Mouse (Mus musculus) neural tube, embryonic 11.5 days (tissue): ENCODE data around the gene Olfr1288. TPM values are rescaled to one million over a fixed set of nuclear protein-coding genes. Genes with fewer than 3 reads are reported as not detected.

ENCODE experiments used
- ATAC-seq: fragments of 200-750 bp; cut with Nextera tagmentation; 2 replicates; pipeline ENCODE4 v1.8.0; 2017; ENCODE audit warnings: moderate number of reproducible peaks, mild to moderate bottlenecking, moderate TSS enrichment, moderate library complexity; ENCODE audit not compliant: insufficient read depth, low FRiP score, low TSS enrichment
- DNase-seq: peaks from one replicate; pipeline ENCODE4 v3.0.0-alpha.2; 2015; ENCODE audit warnings: low spot score
- H3K27ac ChIP-seq: fragments of 300-500 bp; sonication (generic); 2 replicates; pipeline ENCODE4 v1.5.1; 2014; ENCODE audit warnings: low read depth, mild to moderate bottlenecking, low read length
- H3K27me3 ChIP-seq: fragments of 300-500 bp; sonication (generic); 2 replicates; pipeline ENCODE4 v1.6.1; 2014; ENCODE audit warnings: mild to moderate bottlenecking, low read length, mixed read lengths; ENCODE audit not compliant: control insufficient read depth, insufficient read depth
- H3K36me3 ChIP-seq: fragments of 300-500 bp; sonication (generic); 2 replicates; pipeline ENCODE4 v1.6.1; 2014; ENCODE audit warnings: mild to moderate bottlenecking, low read length, moderate library complexity, mixed read lengths; ENCODE audit not compliant: control insufficient read depth, insufficient read depth
- H3K4me1 ChIP-seq: fragments of 300-500 bp; sonication (generic); 2 replicates; pipeline ENCODE4 v1.6.1; 2014; ENCODE audit warnings: low read length, mixed read lengths; ENCODE audit not compliant: control insufficient read depth, insufficient read depth
- H3K4me2 ChIP-seq: fragments of 300-500 bp; sonication (generic); 2 replicates; pipeline ENCODE4 v1.6.1; 2014; ENCODE audit warnings: low read depth, mild to moderate bottlenecking, moderate library complexity
- H3K4me3 ChIP-seq: fragments of 300-500 bp; sonication (generic); 2 replicates; pipeline ENCODE4 v1.5.1; 2014; ENCODE audit warnings: low read depth, low read length
- H3K9ac ChIP-seq: fragments of 300-500 bp; sonication (generic); 2 replicates; pipeline ENCODE4 v1.6.1; 2014; ENCODE audit warnings: mild to moderate bottlenecking, low read length
- H3K9me3 ChIP-seq: fragments of 300-500 bp; sonication (generic); 2 replicates; pipeline ENCODE4 v1.6.1; 2016; ENCODE audit warnings: low read length; ENCODE audit not compliant: control insufficient read depth
- WGBS: fragments of 180-500 bp; shearing (Covaris S2); extraction: QIAGEN DNeasy Blood & Tissue Kit; methylation state at CpG from one replicate; pipeline ENCODE4 v1.1.7; 2014; 5-methylcytosine and 5-hydroxymethylcytosine counted together
- polyA plus RNA-seq: library from polyadenylated mRNA; unstranded; fragments of >200 nt; fragmentation: Nextera tagmentation; extraction: Ambion mirVana; gene quantifications from 2 replicates; pipeline ENCODE4 v1.2.1, GENCODE M21; 2014

Olfr1288 gene
- polyA plus RNA-seq: not detected in 2 replicates

DNA sequence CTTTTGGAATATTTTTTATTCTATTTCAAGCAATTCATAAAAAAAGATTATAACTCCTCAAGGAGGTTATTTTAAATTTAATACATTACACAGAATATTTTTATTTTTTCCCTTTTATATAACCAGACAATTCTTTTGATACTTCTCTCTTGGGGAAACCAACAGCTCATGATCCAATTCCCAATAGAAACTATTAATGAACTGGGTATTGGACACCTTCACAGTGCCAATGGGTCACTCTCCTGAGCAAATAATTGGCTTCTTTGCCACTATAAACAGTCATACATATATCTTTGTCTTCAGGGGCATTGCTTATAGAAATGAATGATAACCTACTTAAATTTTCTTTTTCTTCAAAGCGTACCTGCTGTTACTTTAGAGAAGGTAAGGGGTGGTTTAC is at the start of gene Olfr1288:
TSS of gene Olfr1288 (plus strand) at position 301 of the 400 bp plus-strand sequence.
- no peak within 1 kb of the TSS for H3K4me2 ChIP-seq
- no peak within 1 kb of the TSS for H3K4me3 ChIP-seq
- H3K4me1 ChIP-seq: no peaks in the 10 kb centered on the region
- H3K27me3 ChIP-seq: no peaks in the 10 kb centered on the region
- no peak for DNase-seq
- no peak within 1 kb of the TSS for H3K27ac ChIP-seq
- no peaks in the 10 kb centered on the region for H3K9me3 ChIP-seq
- no peaks in the 10 kb centered on the region for H3K36me3 ChIP-seq
- ATAC-seq: no peak
- WGBS: 98% methylated on average over 1 of the region's 1 CpGs
- H3K9ac ChIP-seq: no peak within 1 kb of the TSS

DNA sequence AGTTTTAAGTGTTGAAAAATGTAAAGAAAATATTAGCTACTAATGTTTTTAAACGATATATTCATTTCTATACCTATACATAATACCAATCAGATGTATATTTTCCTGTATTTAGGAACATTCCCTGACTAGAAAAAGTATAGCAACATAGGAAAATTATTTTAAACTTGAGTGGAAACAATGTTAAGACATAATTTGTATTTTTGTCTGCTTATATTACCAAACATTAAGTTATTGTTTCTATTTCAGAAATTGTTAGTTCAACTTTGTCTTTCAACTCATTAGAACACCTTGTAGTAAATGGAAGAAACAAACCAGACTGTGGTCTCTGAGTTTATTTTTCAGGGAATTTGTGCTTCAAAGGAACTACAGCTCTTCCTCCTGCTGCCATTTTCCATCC is 25.1 kb upstream of the Olfr1288 start, which contains the start of gene Olfr1287:
TSS of gene Olfr1287 (plus strand) at position 301 of the 400 bp plus-strand sequence.
- Histone ChIP-seq H3K9me3 (no peaks in the 10 kb centered on the region), H3K9ac (no peak within 1 kb of the TSS), H3K27me3 (no peaks in the 10 kb centered on the region), H3K27ac (no peak within 1 kb of the TSS), H3K4me2 (no peak within 1 kb of the TSS), H3K36me3 (no peaks in the 10 kb centered on the region), H3K4me3 (no peak within 1 kb of the TSS), H3K4me1 (no peaks in the 10 kb centered on the region)
- DNase-seq: no peak
- 72% methylated on average over 1 of the region's 1 CpGs for WGBS
- ATAC-seq: no peak

DNA sequence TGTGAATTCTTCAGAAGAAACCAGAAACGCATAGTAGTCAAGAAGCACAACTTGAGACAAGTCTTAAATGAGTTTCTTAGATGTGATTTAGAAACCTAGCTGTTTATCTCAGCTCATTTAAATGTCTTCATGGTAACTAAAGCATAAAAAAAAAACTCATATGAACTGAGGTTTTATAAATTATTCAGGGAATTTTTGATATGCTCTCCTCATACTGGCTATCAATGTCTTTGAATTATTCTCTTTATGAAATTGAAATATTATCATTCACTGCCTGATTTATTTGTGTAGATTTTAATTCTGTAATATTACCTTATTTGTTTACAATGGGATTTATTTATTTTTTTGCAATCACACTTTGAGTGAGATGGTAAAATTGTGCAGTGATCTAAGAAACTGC is 6.6 kb downstream of the Olfr1288 start, which contains the start of gene Olfr1289:
TSS of gene Olfr1289 (plus strand) at position 301 of the 400 bp plus-strand sequence.
- WGBS: 86% methylated on average over 1 of the region's 1 CpGs
- Histone ChIP-seq H3K27ac (no peak within 1 kb of the TSS), H3K4me2 (no peak within 1 kb of the TSS), H3K9ac (no peak within 1 kb of the TSS), H3K9me3 (no peaks in the 10 kb centered on the region), H3K27me3 (no peaks in the 10 kb centered on the region), H3K36me3 (no peaks in the 10 kb centered on the region), H3K4me3 (no peak within 1 kb of the TSS), H3K4me1 (no peaks in the 10 kb centered on the region)
- ATAC-seq (no peak), DNase-seq (no peak)

DNA sequence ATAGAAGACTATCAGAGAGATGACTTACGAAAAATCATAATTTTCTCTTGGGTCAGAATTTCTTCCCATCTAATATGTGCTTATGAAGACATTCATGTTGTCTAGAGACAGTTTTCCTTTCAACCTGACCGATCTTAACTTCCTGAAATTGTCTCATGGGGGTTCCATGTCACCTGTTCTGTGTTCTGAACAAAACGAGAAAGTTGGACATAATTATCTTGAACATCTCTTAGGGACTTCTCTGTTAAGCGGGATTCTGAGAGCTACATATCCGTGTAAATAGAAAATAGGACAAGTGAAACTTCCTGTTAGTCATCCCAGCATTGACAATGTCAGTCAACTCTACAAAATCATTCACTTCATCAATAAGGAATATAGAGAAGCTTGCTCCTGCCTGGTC is 19.8 kb downstream of the Olfr1288 start, which contains the start of gene Olfr1290:
TSS of gene Olfr1290 (minus strand) at position 101 of the 400 bp plus-strand sequence.
- H3K4me2 ChIP-seq: no peak within 1 kb of the TSS
- H3K4me3 ChIP-seq: no peak within 1 kb of the TSS
- no peak for DNase-seq
- no peak within 1 kb of the TSS for H3K9ac ChIP-seq
- no peak for ATAC-seq
- no peaks in the 10 kb centered on the region for H3K9me3 ChIP-seq
- no peaks in the 10 kb centered on the region for H3K36me3 ChIP-seq
- H3K27me3 ChIP-seq: no peaks in the 10 kb centered on the region
- H3K4me1 ChIP-seq: no peaks in the 10 kb centered on the region
- no peak within 1 kb of the TSS for H3K27ac ChIP-seq
- WGBS: 83% methylated on average over 5 of the region's 5 CpGs

DNA sequence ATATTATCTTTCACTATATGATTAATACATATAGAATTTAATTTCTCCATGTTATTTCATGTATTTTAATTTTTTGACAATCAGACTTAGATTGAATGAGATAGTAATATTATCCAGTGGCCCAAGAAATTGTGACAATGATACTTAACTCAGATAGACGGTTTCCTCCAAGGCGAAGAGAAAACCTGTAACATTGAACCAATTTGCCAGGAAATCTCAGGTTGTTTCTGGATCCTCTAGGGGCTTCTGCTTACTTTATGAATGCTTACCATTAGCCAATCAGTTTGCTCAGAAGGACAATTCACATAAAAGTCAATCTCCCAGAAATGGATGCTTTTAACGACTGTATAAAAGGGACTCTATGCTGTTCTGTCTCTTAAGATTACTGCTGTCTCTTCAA is 23.0 kb downstream of the Olfr1288 start, which contains the start of gene Olfr1291-ps1:
TSS of gene Olfr1291-ps1 (plus strand) at position 301 of the 400 bp plus-strand sequence.
- H3K4me1 ChIP-seq: no peaks in the 10 kb centered on the region
- H3K27ac ChIP-seq: no peak within 1 kb of the TSS
- H3K9me3 ChIP-seq: no peaks in the 10 kb centered on the region
- 91% methylated on average over 3 of the region's 3 CpGs for WGBS
- no peak within 1 kb of the TSS for H3K4me3 ChIP-seq
- ATAC-seq: no peak
- no peak within 1 kb of the TSS for H3K9ac ChIP-seq
- H3K4me2 ChIP-seq: no peak within 1 kb of the TSS
- H3K36me3 ChIP-seq: no peaks in the 10 kb centered on the region
- H3K27me3 ChIP-seq: no peaks in the 10 kb centered on the region
- DNase-seq: no peak

DNA sequence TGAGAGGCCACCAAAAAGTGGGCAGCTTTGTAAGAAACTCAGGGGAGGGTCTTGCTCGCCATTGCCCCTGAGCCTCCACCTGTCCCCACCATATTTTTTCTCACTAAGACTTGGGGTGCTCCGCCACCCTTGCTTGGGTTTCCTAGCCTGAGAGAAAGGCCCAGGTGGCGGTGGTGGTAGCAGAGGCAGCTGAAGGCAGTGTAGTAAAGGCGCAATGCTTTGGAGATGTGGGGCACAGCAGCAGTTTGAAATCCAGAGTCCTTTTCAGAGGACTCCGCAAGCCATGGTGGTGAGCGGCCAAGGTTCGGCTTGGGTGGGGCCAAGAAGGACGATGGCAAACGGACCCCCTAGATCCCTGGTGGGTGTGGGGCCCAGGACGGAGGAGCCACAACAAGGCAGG is 43.5 kb downstream of the Olfr1288 start:
- Histone ChIP-seq H3K9me3 (no peaks in the 10 kb centered on the region), H3K27ac (no peak overlapping the region), H3K27me3 (no peaks in the 10 kb centered on the region), H3K4me3 (no peak overlapping the region), H3K4me2 (no peak overlapping the region), H3K4me1 (no peaks in the 10 kb centered on the region), H3K9ac (no peak overlapping the region), H3K36me3 (no peaks in the 10 kb centered on the region)
- DNase-seq: no peak
- 89% methylated on average over 10 of the region's 10 CpGs for WGBS
- ATAC-seq: no peak

DNA sequence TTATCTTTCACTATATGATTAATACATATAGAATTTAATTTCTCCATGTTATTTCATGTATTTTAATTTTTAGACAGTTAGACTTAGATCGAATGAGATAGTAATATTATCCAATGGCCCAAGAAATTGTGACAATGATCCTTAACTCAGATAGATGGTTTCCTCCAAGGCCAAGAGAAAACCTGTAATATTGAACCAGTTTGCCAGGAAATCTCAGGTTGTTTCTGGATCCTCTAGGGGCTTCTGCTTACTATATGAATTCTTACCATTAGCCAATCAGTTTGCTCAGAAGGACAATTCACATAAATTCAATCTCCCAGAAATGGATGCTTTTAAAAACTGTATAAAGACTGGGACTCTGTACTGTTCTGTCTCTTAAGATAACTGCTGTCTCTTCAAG is 51.0 kb downstream of the Olfr1288 start, which contains the start of gene Olfr1293-ps:
TSS of gene Olfr1293-ps (plus strand) at position 301 of the 400 bp plus-strand sequence.
- H3K9me3 ChIP-seq: no peaks in the 10 kb centered on the region
- ATAC-seq (no peak), DNase-seq (no peak)
- H3K4me1 ChIP-seq: no peaks in the 10 kb centered on the region
- H3K4me3 ChIP-seq: no peak within 1 kb of the TSS
- H3K27me3 ChIP-seq: no peaks in the 10 kb centered on the region
- H3K4me2 ChIP-seq: no peak within 1 kb of the TSS
- no peak within 1 kb of the TSS for H3K27ac ChIP-seq
- 82% methylated on average over 1 of the region's 1 CpGs for WGBS
- H3K9ac ChIP-seq: no peak within 1 kb of the TSS
- H3K36me3 ChIP-seq: no peaks in the 10 kb centered on the region

Other genes starting within 250 kb of the Olfr1288 start
- gene 4930430A15Rik, start 244.5 kb upstream of the Olfr1288 start, polyA plus RNA-seq: not detected in 2 replicates
- gene Olfr1275, start 238.8 kb upstream of the Olfr1288 start, polyA plus RNA-seq: not detected in 2 replicates
- gene Olfr1276, start 219.6 kb upstream of the Olfr1288 start, polyA plus RNA-seq: not detected in 2 replicates
- not detected in 2 replicates for gene Olfr1277, start 200.0 kb upstream of the Olfr1288 start, polyA plus RNA-seq
- not detected in 2 replicates for gene Olfr1278, start 184.0 kb upstream of the Olfr1288 start, polyA plus RNA-seq
- gene Olfr1279, start 173.5 kb upstream of the Olfr1288 start, polyA plus RNA-seq: not detected in 2 replicates
- gene Olfr1280, start 160.1 kb upstream of the Olfr1288 start, polyA plus RNA-seq: not detected in 2 replicates
- gene Olfr1281, start 147.6 kb upstream of the Olfr1288 start, polyA plus RNA-seq: not detected in 2 replicates
- not detected in 2 replicates for gene Olfr1282, start 138.0 kb upstream of the Olfr1288 start, polyA plus RNA-seq
- gene Olfr1283, start 107.3 kb upstream of the Olfr1288 start, polyA plus RNA-seq: not detected in 2 replicates
- gene Olfr1284, start 98.6 kb upstream of the Olfr1288 start, polyA plus RNA-seq: not detected in 2 replicates
- gene Olfr1286, start 51.0 kb upstream of the Olfr1288 start, polyA plus RNA-seq: not detected in 2 replicates
- not detected in 2 replicates for gene Olfr1287, start 25.0 kb upstream of the Olfr1288 start, polyA plus RNA-seq
- gene Olfr1289, start 6.7 kb downstream of the Olfr1288 start, polyA plus RNA-seq: not detected in 2 replicates
- not detected in 2 replicates for gene Olfr1290, start 19.7 kb downstream of the Olfr1288 start, polyA plus RNA-seq
- not detected in 2 replicates for gene Olfr1291-ps1, start 23.1 kb downstream of the Olfr1288 start, polyA plus RNA-seq
- not detected in 2 replicates for gene Olfr1293-ps, start 51.1 kb downstream of the Olfr1288 start, polyA plus RNA-seq
- gene Olfr1294, start 66.2 kb downstream of the Olfr1288 start, polyA plus RNA-seq: not detected in 2 replicates
- not detected in 2 replicates for gene Olfr1295, start 95.6 kb downstream of the Olfr1288 start, polyA plus RNA-seq
- not detected in 2 replicates for gene Olfr1297, start 152.4 kb downstream of the Olfr1288 start, polyA plus RNA-seq
- gene Olfr1298, start 175.1 kb downstream of the Olfr1288 start, polyA plus RNA-seq: not detected in 2 replicates
- not detected in 2 replicates for gene Olfr1299, start 187.3 kb downstream of the Olfr1288 start, polyA plus RNA-seq